Mouse (Mus musculus): ENCODE measurements at regions not wholly inside any gene's neighbourhood (a gene's known extent, or its start where the extent isn't known, plus 50 kb on each side); places are given as distances from the start of the nearest gene placed in this dataset.

DNA sequence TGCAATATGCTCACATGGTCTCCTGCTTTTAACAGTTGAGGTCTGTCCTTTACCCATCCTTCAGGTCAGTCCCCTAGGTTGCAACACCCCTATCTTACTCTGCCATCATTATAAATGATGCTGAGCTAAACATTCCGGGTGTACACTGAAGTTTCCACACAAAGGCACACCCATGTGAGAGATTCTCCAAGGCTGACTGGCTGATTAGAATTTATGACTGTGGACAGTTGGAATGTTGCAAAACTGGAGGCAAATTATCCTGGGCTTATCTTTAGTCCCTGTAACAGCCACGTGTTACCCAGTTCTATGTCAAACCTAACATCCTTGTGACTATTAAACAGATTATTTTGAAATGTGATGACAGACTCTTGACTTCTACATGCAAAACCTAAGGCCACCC, 149.8 kb upstream of the Jmjd1c start:
- intact Hi-C loops (cut with DNase I), result no loop called here
- DNase-seq (ENCODE audit: low spot score in 2 of 2), result no peak

DNA sequence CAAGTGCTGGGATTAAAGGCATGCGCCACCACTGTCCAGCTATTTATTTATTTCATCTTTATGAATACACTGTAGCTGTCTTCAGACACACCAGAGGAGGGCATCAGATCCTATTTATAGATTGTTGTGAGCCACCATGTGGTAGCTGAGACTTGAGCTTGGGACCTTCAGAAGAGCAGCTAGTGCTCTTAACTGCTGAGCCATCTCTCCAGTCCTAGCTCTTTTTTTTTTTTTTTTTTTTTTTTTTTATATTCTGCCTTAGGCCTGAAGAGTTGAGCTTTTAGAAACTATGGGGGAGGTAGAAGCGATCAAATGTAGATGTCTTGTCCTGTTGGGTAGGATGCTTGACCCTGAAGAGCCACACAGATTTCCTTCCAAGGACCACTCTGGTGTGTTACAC, 147.6 kb upstream of the Jmjd1c start:
- DNase-seq (ENCODE audit: low spot score in 2 of 2), result no peak
- intact Hi-C loops (cut with DNase I), result no loop called here

DNA sequence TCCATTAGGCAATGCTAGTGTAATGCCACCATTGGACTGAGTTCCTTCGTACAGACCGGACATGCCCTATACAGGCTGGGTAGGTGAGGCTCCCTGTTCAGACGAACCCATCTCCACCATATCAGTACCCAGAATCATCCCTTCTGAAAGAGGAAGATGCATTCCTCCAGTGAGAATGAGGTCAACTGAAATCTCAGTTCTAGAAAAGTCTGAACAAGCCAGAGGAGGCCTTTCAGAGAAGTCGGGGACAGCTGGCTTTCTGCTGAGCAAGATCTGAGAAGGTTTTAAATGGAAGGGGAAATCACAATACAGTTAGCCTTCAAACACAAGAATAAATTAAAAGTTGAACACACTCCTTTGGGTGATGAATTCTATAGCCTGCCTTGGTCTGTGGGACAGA, 145.5 kb upstream of the Jmjd1c start:
- intact Hi-C loops (cut with DNase I), result no loop called here
- DNase-seq (ENCODE audit: low spot score in 2 of 2), result no peak

DNA sequence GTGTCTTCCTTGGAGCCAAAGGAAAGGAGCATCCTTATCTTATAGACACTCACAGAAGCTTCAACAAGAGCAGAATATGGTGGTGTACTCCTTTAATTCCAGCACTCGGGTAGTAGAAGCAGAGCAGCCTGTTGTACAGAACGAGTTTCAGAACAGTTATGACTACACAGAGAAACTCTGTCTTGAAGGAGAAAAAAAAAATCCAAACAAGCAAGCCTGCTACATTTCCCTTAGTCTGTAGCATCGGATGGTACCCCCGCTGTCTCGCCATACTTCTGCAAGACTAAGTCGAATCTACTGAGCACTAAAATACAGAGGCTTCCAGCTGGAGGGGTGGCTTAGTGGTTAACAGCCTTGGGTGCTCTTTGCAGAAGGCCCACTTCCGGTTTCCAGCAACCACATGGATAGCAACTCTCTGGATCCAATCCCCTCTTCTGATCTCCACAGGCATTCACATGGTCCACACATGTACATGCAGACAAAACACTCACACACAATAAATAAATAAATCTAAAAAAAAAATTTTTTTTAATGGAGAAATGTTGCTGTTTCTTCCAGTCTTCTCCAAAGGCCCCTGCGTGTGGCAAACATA, 144.6 kb upstream of the Jmjd1c start:
- intact Hi-C loops (cut with DNase I), result no loop called here
- no peak for DNase-seq (ENCODE audit: low spot score in 2 of 2)

DNA sequence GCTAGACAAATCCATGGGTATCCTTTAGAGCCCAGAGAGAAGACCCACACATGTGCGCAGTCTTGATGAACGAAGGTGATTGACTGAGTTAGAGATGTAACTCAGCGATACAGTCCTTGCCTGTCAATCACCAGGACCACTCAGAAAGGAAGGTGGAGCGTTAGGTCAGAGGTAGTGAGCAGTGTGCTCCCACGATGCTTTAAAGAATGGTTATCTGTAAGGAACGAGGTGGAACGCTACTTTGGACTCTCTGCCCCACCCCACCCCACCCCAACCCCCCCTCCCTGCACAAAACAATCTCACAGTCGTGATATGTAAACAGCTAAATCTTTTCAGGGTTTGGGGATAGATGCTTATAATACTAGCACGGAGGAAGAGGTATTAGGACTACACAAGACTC, 144.0 kb upstream of the Jmjd1c start:
- DNase-seq (ENCODE audit: low spot score in 2 of 2), result no peak
- intact Hi-C loops (cut with DNase I), result no loop called here

DNA sequence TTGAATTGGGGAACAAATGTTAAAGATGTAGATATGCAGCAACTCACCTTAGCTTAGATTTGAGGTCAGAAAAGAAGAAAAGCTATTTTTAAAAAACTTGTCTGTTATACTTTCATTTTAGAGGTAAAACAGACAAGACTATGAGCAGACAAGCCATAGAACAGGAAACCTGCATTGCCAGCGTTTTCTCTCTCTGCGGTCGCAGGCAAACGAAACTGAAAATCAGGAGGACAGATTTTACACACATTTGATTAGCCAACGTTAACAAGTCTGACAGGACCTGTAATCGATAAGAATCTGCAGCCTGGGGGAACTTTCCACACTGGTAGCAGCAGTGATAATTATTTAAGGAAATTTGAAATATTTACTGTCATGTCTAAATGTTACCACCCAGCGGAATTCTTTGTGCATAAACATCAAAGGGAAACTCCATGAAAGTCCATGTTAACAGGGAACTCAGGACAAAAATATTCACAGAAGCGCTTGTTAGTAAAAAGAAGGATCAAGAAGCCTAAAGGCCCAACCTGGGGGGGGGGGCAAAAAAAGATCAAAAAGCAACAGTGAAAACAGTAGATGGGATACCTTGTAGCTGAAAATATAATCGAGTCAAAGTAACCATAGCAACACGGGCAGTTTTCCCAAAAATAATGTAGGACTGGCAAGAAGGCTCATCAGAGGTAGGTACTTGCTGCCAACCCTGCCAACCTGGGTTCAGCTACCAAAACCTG, 142.5 kb upstream of the Jmjd1c start:
- DNase-seq (ENCODE audit: low spot score in 2 of 2), result no peak
- intact Hi-C loops (cut with DNase I), result no loop called here

DNA sequence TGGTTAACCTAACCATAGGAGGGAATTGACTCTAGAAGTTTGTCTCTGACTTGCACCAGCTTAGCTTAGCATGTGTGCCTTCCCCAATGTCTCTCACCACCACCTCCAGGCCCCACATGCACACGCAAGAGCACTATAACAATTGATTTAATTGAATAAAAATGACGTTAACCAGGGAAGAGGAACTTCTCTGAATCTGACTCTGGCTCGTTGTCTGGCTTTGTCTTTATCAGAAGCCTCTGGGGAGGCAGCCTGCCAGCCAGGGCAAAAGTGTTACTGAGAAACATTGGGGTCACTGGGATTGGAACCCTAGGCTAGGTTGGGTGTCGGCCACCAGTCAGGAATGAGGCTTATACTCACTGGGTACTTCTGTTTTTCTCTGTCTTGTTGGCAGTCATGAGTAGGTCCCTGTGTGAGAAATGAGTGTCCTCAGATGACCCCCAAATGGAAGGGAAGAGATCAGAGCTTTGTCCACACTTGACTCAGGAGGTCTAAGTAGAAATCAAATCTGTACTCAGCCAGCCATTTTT, 141.9 kb upstream of the Jmjd1c start:
- DNase-seq (ENCODE audit: low spot score in 2 of 2), result no peak

DNA sequence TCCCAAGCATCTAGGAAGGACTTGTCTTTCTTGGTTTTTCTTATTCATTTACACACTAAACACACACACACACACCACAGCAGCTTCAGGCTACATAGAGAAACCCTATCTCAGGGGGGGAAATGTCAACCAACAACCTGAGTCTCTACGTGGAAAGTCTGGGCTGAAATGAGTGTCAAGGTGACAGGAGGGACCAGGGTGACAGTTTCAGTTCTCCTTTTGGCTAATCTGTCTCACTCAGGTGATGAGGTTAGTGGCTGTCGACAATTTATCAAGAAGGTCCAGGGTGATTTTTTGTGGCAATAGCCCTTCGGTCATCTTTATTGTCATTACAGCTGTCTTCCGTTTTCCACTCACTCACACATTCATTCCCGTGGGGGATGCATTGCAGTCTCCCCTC, 140.5 kb upstream of the Jmjd1c start:
- no peak for DNase-seq (ENCODE audit: low spot score in 2 of 2)
- intact Hi-C loops (cut with DNase I), result no loop called here

More for the DNA sequence above, 141.9 kb upstream of the Jmjd1c start:
- intact Hi-C loops (cut with DNase I), result no loop called here

DNA sequence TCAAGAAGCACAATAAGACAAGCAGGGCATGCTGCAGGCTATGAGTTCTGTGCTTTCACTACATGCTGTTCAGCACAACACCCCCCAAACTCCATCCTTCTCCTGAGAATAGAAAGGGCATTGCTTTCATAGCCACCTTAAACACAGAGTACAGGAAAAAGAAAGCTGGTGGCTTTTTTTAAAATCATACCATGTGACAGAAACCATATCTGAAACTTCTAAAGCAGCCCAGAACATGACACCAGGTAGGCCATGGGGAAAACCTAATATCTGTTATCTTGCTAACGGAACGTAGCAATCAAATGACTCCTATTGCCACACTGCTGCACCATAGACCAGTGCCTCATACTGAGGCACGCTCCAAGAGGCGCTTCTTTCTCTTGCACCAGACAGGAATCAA, 139.3 kb upstream of the Jmjd1c start:
- intact Hi-C loops (cut with DNase I), result no loop called here
- DNase-seq (ENCODE audit: low spot score in 2 of 2), result no peak

DNA sequence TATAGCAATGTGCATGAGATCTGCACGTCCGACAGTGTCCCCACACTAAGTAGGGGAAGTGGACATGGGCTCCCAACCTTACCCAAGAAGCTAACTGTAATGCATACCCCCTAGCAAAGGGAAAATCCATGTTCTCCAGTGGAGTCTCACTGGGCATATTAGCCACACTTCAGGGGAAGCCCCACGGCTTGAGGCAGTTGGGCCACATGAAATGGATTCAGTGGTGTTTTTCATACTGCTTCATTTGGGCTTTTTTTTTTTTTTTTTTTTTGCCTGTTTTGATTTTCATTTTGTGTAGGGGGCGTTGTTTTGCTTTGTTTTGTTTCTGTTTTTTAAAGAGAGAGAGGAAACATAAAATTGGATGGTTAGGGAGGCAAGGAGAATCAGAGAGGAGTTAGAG, 138.6 kb upstream of the Jmjd1c start:
- DNase-seq (ENCODE audit: low spot score in 2 of 2), result no peak
- intact Hi-C loops (cut with DNase I), result no loop called here
